Mouse (Mus musculus) heart, postnatal 0 days (tissue): ENCODE data around the gene Serpina11.

Source experiments
- CTCF ChIP-seq: IDR thresholded peaks from 2 replicates; pipeline ENCODE4 v1.5.1; 2016; ENCODE audit warnings: antibody characterized with exemption, control low read depth, low read depth
- EP300 ChIP-seq: IDR thresholded peaks from 2 replicates; pipeline ENCODE4 v1.6.1; 2016; ENCODE audit warnings: antibody characterized with exemption, low read depth

DNA sequence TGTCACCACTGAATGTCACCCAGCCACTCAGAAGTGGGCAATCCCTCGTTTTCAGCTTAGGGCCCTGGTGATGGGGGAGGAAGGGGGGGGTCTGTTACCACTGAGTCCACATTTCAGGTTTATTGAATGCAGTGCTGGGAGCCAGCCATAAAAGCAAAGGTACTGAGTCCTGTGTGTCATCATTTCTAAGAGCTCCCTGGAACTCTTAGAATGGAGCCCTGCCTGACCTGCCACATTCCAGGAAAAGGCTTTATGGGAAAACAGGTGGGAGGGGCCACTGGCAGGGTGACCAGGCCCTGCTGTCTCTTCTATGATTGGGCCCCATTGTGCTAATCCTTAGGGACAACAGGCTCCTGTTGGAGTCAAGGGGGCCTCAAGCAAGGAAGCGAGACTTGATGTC is 6.8 kb upstream of the Serpina11 start:
- TF ChIP-seq CTCF (no peak), EP300 (no peak)
